Mouse (Mus musculus): ENCODE measurements around the gene Hip1.

DNA sequence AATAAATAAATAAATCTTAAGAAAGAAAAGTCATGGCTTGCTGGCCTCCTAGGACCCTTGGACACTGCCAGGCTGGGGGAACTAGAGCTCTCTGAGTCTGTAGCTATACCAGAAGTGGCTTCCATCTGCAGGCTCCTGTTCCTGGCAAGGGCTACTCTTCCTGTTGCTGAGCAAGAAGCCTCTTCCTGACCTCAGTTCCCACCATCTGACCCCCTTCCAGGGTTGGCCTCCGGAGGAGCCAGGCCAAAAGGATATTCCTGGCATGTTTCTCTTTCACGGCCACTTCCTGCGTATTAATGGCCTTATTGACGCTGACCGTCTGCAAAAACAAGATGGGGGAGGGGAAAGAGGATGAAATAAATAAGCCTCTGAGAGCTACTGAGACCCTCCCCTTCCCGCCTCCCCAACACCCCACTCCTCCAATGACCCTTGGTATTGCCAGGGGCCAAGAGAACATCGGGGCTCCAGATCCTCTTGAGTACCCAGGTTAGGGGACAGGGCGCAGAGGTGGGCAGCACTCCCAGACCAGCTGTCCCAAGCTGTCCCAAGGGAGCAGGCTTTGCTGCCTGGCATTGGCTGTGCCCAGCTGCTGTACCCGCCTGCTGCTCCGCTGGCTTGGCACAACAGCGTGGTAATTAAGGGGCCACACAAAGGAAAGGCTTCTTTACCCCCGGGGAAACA, 84.6 kb downstream of the Hip1 start:
- TF ChIP-seq POLR2A (IDR thresholded peaks at IDR 0.05; ENCODE audit: borderline replicate concordance, low read depth, low read length) (no peak), CTCF (IDR thresholded peaks at IDR 0.05; ENCODE audit: low read depth, low read length) (no peak)
